Mouse (Mus musculus) kidney, embryonic 14.5 days (tissue): ENCODE data around the gene Bcar1. TPM values are rescaled to one million over a fixed set of nuclear protein-coding genes. Genes with fewer than 3 reads are reported as not detected.

ENCODE experiments used
- ATAC-seq: fragments of 200-750 bp; cut with Nextera tagmentation; 2 replicates; pipeline ENCODE4 v1.8.0; 2017; ENCODE audit warnings: moderate number of reproducible peaks, mild to moderate bottlenecking, moderate TSS enrichment, moderate library complexity; ENCODE audit not compliant: low FRiP score, low TSS enrichment
- H3K27ac ChIP-seq: fragments of 300-500 bp; sonication (generic); 2 replicates; pipeline ENCODE4 v1.5.1; 2014; ENCODE audit warnings: low read depth, mild to moderate bottlenecking, low read length, moderate library complexity, mixed read lengths
- H3K27me3 ChIP-seq: fragments of 300-500 bp; sonication (generic); 2 replicates; pipeline ENCODE4 v1.6.1; 2014; ENCODE audit warnings: mild to moderate bottlenecking, low read length; ENCODE audit not compliant: control insufficient read depth, insufficient read depth
- H3K36me3 ChIP-seq: fragments of 300-500 bp; sonication (generic); 2 replicates; pipeline ENCODE4 v1.6.1; 2014; ENCODE audit warnings: low read length, mixed read lengths; ENCODE audit not compliant: control insufficient read depth, insufficient read depth
- H3K4me1 ChIP-seq: fragments of 300-500 bp; sonication (generic); 2 replicates; pipeline ENCODE4 v1.6.1; 2014; ENCODE audit warnings: low read length, mixed read lengths; ENCODE audit not compliant: control insufficient read depth, insufficient read depth
- H3K4me2 ChIP-seq: fragments of 300-500 bp; sonication (generic); replicated peaks from 2 replicates; pipeline ENCODE4 v1.6.1; 2014; ENCODE audit warnings: low read depth, mild to moderate bottlenecking, low read length
- H3K4me3 ChIP-seq: fragments of 300-500 bp; sonication (generic); 2 replicates; pipeline ENCODE4 v1.5.1; 2014; ENCODE audit warnings: mild to moderate bottlenecking, low read length
- H3K9ac ChIP-seq: fragments of 300-500 bp; sonication (generic); 2 replicates; pipeline ENCODE4 v1.6.1; 2014; ENCODE audit warnings: low read depth, mild to moderate bottlenecking, low read length, moderate library complexity
- H3K9me3 ChIP-seq: fragments of 300-500 bp; sonication (generic); 2 replicates; pipeline ENCODE4 v1.6.1; 2016; ENCODE audit warnings: low read length; ENCODE audit not compliant: control insufficient read depth
- WGBS: fragments of 180-500 bp; shearing (Covaris S2); extraction: QIAGEN DNeasy Blood & Tissue Kit; methylation state at CpG from one replicate; pipeline ENCODE4 v1.1.7; 2014; 5-methylcytosine and 5-hydroxymethylcytosine counted together
- polyA plus RNA-seq: library from polyadenylated mRNA; unstranded; fragments of >200 nt; fragmentation: Nextera tagmentation; extraction: Ambion mirVana; gene quantifications from 2 replicates; pipeline ENCODE4 v1.2.1, GENCODE M21; 2014

The Bcar1 gene
- polyA plus RNA-seq, 1 experiment from 2014 or later = 55.6 TPM

DNA sequence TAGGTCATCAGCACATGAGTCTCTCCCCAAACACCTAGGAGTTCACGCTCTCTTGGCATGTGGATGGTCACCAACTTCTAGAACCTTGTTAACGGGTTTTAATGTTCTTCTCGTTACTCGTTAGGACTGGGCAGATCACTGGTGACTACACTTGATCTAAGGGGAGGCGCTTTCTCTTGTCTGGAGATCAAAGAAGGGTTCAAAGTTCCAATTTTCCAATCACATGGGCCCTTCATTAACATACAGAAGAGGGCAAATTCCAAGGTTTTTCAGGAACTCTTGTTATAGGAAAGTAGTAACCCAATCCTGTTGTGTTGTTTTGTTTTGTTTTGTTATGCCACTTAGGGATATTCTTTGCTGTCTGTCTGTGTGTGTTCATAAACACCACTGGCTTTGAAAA lies 15.2 kb upstream of the Bcar1 start:
- Histone ChIP-seq H3K9me3 (no peaks in the 10 kb centered on the region), H3K4me3 (no peak overlapping the region), H3K4me2 (no peak overlapping the region), H3K4me1 (peaks cover 9% of the 10 kb centered on the region), H3K27me3 (no peaks in the 10 kb centered on the region), H3K27ac (no peak overlapping the region), H3K36me3 (no peaks in the 10 kb centered on the region), H3K9ac (no peak overlapping the region)
- no peak for ATAC-seq
- WGBS = 86% methylated on average over 5 of the region's 5 CpGs

DNA sequence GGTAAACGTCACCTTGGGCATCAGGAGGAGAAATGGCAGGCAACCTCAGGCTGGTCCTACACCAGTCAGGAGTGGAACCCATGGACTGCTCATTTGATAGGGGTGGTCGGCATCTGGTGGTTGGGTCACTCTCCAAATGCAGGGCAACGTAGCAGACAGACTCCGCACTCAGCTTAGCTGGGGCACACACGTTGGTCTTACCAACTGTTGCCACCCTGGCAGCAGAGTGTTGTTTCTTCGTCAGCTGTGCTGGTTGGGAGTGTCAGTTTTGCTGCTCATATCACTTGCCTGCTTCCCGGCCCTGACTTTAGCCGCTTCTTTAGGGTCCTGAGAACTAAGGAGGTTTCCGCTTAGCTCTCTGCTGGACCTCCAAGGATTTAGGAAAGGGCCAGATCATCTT lies 14.0 kb upstream of the Bcar1 start:
- WGBS = 92% methylated on average over 9 of the region's 9 CpGs
- no peaks in the 10 kb centered on the region for H3K36me3 ChIP-seq
- no peak overlapping the region for H3K9ac ChIP-seq
- H3K27ac ChIP-seq = no peak overlapping the region
- no peaks in the 10 kb centered on the region for H3K27me3 ChIP-seq
- H3K4me3 ChIP-seq = no peak overlapping the region
- H3K9me3 ChIP-seq = no peaks in the 10 kb centered on the region
- H3K4me2 ChIP-seq = no peak overlapping the region
- no peak for ATAC-seq
- H3K4me1 ChIP-seq = peaks cover 11% of the 10 kb centered on the region

DNA sequence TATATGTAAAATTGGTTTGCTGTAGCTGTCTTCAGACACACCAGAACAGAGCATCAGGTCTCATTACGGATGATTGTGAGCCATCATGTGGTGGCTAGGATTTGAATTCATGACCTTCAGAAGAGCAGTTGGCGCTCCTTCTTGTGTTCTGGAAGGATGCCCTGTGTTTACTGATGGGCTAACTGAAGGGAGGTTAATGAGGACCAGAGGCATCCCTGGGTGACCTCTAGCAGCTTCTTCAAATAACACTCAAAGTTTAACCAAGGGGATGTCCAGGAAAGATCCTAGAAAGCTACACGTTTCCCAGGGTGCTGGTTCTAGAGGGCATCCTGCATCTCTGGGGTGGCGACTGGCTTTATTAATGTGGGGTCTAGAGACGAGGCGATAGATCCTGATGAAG lies 11.1 kb upstream of the Bcar1 start:
- H3K4me2 ChIP-seq = no peak overlapping the region
- H3K9ac ChIP-seq = no peak overlapping the region
- H3K4me1 ChIP-seq = peaks cover 11% of the 10 kb centered on the region
- H3K9me3 ChIP-seq = no peaks in the 10 kb centered on the region
- H3K27ac ChIP-seq = no peak overlapping the region
- no peak for ATAC-seq
- no peak overlapping the region for H3K4me3 ChIP-seq
- no peaks in the 10 kb centered on the region for H3K27me3 ChIP-seq
- WGBS = 63% methylated on average over 6 of the region's 6 CpGs
- no peaks in the 10 kb centered on the region for H3K36me3 ChIP-seq

DNA sequence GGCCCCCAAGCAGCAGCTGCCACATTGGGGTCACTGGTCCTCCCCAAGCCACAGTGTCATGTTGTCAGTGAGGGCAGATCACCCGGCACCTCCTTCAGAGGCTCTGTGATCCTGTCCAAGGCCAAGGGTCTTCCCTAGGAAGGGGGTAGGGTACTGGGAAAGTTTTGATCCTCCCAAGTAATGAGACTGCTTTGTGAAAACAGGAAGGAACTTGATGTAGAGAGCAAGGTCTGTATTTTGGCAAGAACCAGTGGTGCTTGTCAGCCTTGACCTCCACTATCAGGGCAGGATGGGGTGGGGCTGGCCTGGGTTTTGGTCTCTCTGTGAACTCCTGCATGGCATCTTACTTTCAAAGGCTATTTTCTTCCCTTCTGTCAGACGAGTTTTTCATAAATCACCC lies 10.5 kb upstream of the Bcar1 start:
- no peak overlapping the region for H3K4me3 ChIP-seq
- H3K4me1 ChIP-seq = peaks cover 11% of the 10 kb centered on the region
- H3K27me3 ChIP-seq = no peaks in the 10 kb centered on the region
- no peak overlapping the region for H3K4me2 ChIP-seq
- no peaks in the 10 kb centered on the region for H3K9me3 ChIP-seq
- no peaks in the 10 kb centered on the region for H3K36me3 ChIP-seq
- ATAC-seq = peak; percentile 66; the same call in 1 of the 2 replicates
- H3K9ac ChIP-seq = no peak overlapping the region
- H3K27ac ChIP-seq = no peak overlapping the region
- WGBS = 3% methylated on average over 2 of the region's 2 CpGs

DNA sequence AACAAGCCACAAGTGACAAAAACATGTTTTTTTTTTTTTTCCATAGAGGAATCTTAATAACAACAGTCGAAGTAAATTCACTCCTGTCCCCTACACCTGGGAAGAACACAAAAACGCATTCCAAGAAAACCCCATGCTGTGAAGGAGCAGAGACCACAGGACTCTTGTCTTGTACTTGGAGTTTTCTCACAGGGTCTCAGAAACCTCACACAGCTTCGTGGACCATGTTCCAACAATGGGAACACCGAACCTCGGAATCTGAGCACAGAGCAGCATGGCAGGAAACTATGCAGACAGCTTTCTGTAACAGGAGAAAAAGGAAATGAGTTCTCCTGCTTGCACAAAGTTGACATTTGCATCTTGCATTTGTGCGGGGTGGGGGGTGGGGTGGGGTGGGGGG lies 5.2 kb upstream of the Bcar1 start:
- Histone ChIP-seq H3K4me1 (peaks cover 27% of the 10 kb centered on the region), H3K9me3 (no peaks in the 10 kb centered on the region), H3K4me2 (no peak overlapping the region), H3K27ac (no peak overlapping the region), H3K4me3 (no peak overlapping the region), H3K9ac (no peak overlapping the region), H3K36me3 (no peaks in the 10 kb centered on the region), H3K27me3 (no peaks in the 10 kb centered on the region)
- ATAC-seq = no peak
- 40% methylated on average over 6 of the region's 6 CpGs for WGBS

DNA sequence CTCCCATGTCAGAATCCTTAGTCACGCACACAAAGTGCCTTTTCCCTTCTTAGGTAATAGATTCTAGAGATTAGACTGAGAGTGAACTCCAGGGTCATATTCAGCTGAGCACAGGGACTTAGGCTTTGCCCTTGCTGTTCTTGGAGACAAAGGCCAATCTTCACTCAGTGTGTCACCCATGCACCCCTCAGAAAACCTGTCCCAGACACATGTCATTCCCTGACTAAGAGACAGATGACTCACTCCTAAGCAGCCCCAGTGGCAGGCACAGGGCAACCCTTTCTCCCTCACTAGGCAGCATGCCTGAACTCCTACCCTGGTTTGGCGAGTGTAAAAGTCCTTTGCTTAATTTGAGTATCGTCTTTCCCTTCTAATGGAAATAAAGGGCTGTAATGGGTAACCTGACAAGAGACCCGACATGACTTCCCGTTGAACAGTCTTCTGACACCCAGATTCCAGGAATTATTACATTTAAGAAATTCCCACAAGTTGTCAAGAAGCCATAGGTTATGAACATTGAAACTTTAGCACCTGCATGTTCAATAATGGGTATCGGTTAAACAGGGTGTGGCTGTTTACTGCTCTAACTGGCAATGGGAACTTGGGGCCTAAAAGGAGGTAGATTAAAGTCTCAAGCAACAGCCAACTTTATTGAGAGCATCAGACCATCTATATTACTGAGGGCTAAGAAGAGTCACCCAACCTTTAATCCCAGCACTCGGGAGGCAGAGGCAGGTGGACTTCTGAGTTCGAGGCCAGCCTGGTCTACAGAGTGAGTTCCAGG lies 4.4 kb upstream of the Bcar1 start:
- no peak overlapping the region for H3K27ac ChIP-seq
- H3K4me2 ChIP-seq = no peak overlapping the region
- H3K36me3 ChIP-seq = no peaks in the 10 kb centered on the region
- H3K9me3 ChIP-seq = no peaks in the 10 kb centered on the region
- H3K27me3 ChIP-seq = no peaks in the 10 kb centered on the region
- no peak for ATAC-seq
- H3K9ac ChIP-seq = no peak overlapping the region
- peaks cover 27% of the 10 kb centered on the region for H3K4me1 ChIP-seq
- WGBS = 62% methylated on average over 8 of the region's 8 CpGs
- H3K4me3 ChIP-seq = no peak overlapping the region

DNA sequence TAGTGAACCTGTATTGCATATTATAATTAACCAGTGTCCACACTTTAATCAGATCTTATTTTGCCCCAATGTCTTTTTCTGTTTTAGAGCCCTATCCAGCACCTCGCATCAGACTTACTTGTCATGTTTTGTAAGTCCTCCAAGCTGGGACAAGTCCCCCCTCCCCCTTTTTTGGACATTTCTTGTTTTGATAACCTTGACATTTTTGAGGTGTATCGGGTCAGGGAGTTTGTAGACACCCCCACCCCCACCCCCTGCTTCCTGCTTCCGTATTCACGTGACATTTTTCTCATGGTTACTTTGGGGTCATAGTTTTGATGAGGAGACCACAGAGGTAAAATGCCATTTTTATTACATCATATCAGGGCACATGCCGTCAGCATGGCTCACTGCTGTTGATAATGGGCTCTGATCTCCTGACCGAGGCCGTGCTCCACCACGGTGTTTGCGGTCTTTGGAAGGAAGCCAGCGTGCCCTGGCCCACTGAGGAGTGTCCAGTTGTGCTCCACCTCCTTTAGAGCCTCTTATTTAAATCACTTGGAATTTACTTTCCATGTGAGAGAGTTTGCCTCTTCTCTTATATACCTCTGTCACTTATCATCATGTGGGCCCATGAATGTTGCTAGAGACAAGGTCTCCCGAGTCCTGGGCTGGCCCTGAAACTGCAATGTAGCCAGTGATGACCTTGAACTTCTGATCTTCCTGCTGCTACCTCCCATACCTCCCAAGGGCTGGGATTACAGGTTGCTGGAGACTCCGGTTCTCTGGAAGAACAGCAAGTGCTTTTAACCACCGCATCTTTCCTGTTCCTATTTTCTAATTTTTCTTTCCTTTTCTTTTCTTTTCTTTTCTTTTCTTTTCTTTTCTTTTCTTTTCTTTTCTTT lies 3.2 kb upstream of the Bcar1 start:
- Histone ChIP-seq H3K9me3 (no peaks in the 10 kb centered on the region), H3K4me3 (no peak overlapping the region), H3K27me3 (no peaks in the 10 kb centered on the region), H3K36me3 (no peaks in the 10 kb centered on the region), H3K27ac (no peak overlapping the region), H3K4me2 (no peak overlapping the region), H3K4me1 (peaks cover 39% of the 10 kb centered on the region), H3K9ac (no peak overlapping the region)
- WGBS = 49% methylated on average over 13 of the region's 13 CpGs
- no peak for ATAC-seq

DNA sequence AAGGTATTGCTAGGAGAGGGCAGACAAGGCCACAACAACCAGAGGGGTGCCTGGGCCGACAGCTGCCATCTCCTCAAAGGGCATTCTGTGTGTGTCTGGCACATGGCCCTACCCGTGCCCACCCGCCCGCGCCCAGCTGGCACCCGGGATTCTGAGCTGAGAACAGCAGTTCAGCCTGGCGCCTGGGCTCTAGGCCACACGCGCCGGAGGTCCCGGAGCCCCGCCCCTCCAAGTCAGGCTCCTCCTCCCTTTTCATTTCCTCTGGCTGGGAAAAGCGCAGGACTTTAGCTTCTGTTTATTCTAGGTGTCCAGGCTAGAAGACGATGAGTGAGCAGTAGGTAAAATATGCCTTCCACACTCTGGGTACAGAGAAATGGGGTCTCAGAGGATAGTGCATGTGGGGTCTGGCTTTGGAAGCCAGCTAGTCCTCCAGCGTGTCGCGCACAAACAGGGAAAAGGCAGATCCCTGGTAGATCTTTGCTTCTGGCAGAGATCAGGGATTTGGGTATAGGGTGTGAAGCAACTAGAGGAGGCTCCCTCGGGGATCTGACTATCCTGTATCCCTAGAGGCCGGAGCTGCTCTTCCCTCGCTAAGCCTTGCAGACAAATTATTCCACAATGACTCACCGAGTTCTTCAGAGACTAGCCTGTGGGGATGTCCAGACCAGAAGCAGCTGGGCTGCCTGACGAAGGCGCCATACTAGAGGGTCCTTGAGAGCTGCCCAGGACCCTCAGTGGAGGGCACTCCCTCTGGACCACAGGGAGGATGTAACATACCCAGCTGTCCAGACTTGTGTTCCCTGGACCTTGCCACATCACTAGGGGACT lies 2.2 kb upstream of the Bcar1 start:
- 5% methylated on average over 23 of the region's 23 CpGs for whole genome bisulfite sequencing
- H3K27ac ChIP-seq = peak overlapping the region; percentile 47; the same call in 1 of the 2 replicates
- peak overlapping the region; percentile 27 for H3K4me3 ChIP-seq
- H3K9me3 ChIP-seq = no peaks in the 10 kb centered on the region
- H3K36me3 ChIP-seq = no peaks in the 10 kb centered on the region
- peak overlapping the region; percentile 49 for H3K4me2 ChIP-seq
- H3K27me3 ChIP-seq = no peaks in the 10 kb centered on the region
- ATAC-seq = 0 out of 2 replicates have a peak, but pooled peaks have one; percentile 28
- peaks cover 49% of the 10 kb centered on the region for H3K4me1 ChIP-seq
- H3K9ac ChIP-seq = peak overlapping the region; percentile 44; the same call in 1 of the 2 replicates
